In the genomic region with DNA sequence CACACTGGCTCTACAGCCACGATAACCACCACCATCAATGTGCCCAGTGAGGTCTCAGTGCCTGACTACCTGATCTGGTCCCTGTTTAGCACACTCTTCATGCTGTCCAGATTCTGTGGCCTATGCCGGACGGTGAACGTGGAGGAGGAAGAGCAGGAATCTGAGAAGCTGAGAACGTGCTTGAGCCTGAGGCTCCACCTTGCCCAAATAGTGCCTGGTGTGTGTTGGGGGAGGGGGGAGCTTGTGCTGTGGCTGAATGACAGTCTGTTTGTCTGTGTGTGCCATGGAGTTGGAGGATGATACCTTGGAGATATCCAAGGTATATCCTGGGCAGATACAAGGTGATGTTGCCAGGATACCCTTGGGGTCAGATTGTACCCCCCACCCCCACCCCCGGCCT, we compare ENCODE assay signal across 20 mouse cellular contexts. TPM values are rescaled to one million over a fixed set of nuclear protein-coding genes. Genes with fewer than 3 reads are reported as not detected.
A peak's percentile ranks its signal among the peaks of the same experiment; 100 is the strongest.
DNase-seq lines count a peak whose midpoint lies in the region; ATAC-seq and TF ChIP-seq lines count a peak whose summit lies in the region.
"Had no signal": no experiment of that assay in that cellular context is flagged by ENCODE, and none has a peak within 500 bp of the region (broad histone marks: within the 10 kb centered on the region; RNA-seq: fewer than 3 reads in every experiment).

No protein-coding gene starts in this region.

- peaks cover 7% of the 10 kb centered on the region for H3K9me3 ChIP-seq in CH12.LX (replicated peaks; ENCODE audit: low read length)
- H3K9me3 ChIP-seq in embryonic facial prominence, embryonic 15.5 days (replicated peaks) = no peaks in the 10 kb centered on the region

- no peak for TF ChIP-seq EP300 in CH12.LX (IDR thresholded peaks at IDR 0.05; ENCODE audit: low read length)

- no peak for TF ChIP-seq CTCF in CH12.LX (conservative IDR thresholded peaks at IDR 0.05 in 1 of 2, IDR thresholded peaks at IDR 0.05 in 1 of 2; ENCODE audit: low read depth in 2 of 2, low read length in 2 of 2)

- H3K27ac ChIP-seq in CH12.LX (ENCODE audit: insufficient read depth, low read depth) (no peak overlapping the region), macrophage (0 out of 2 replicates have a peak overlapping the region, but pooled peaks have one; percentile 19)
- H3K27ac ChIP-seq in embryonic facial prominence, embryonic 15.5 days (replicated peaks) = peak overlapping the region; percentile 14; the same call in 1 of the 2 replicates
- H3K27ac ChIP-seq: gastrocnemius, adult 2 months; heart, adult 2 months; hindbrain, postnatal 0 days had no signal

- no peak overlapping the region for H3K9ac ChIP-seq in CH12.LX (ENCODE audit: insufficient read depth, low read depth)
- H3K9ac ChIP-seq in embryonic facial prominence, embryonic 15.5 days = no peak overlapping the region

- H3K27me3 ChIP-seq in CH12.LX (replicated peaks) = no peaks in the 10 kb centered on the region
- no peaks in the 10 kb centered on the region for H3K27me3 ChIP-seq in embryonic facial prominence, embryonic 15.5 days

- H3K79me2 ChIP-seq in CH12.LX (replicated peaks; ENCODE audit: control insufficient read depth, extremely low read depth, insufficient read depth, poor library complexity, severe bottlenecking) (no peaks in the 10 kb centered on the region), macrophage (ENCODE audit: inconsistent target) (no peaks in the 10 kb centered on the region)

- H3K4me3 ChIP-seq in CH12.LX (replicated peaks in 1 of 3; ENCODE audit: low read depth in 2 of 3, low read length in 2 of 3, poor library complexity in 1 of 3) = no peak overlapping the region
- H3K4me3 ChIP-seq in embryonic facial prominence, embryonic 15.5 days (replicated peaks) = no peak overlapping the region
- no peak overlapping the region for H3K4me3 ChIP-seq in macrophage (ENCODE audit: inconsistent target)
- H3K4me3 ChIP-seq: gastrocnemius, adult 2 months; heart, adult 2 months had no signal

- no peak overlapping the region for H3K4me2 ChIP-seq in CH12.LX (ENCODE audit: insufficient read depth, low read depth, poor library complexity, severe bottlenecking)
- no peak overlapping the region for H3K4me2 ChIP-seq in embryonic facial prominence, embryonic 15.5 days (replicated peaks)

- WGBS in embryonic facial prominence, embryonic 15.5 days = 46% methylated on average over 6 of the region's 6 CpGs
- WGBS in macrophage (ENCODE audit: missing documents) = 15% methylated on average over 6 of the region's 6 CpGs

- in situ Hi-C loops in CH12.LX (cut with MboI; ENCODE audit: low pct_ligation_motif_present, low pct_unique_long_range_greater_than_20kb, low sequenced_read_pairs) = loop anchor here (25.0 kb wide), 1 partner anchor 372 kb away; no protein-coding TSS in a partner anchor

- ATAC-seq in embryonic facial prominence, embryonic 15.5 days (ENCODE audit: insufficient number of reproducible peaks, low FRiP score, low TSS enrichment, low read depth) = 0 out of 2 replicates have a peak, but pooled peaks have one; percentile 37
- ATAC-seq: forebrain, embryonic 16.5 days; hindbrain, postnatal 0 days had no signal

- no peak for TF ChIP-seq POLR2A in CH12.LX (IDR thresholded peaks at IDR 0.05; ENCODE audit: low read depth, low read length)

- peak; percentile 75 for DNase-seq in 416B (ENCODE audit: low read depth)
- no peak for DNase-seq in CH12.LX (ENCODE audit: extremely low read depth)
- no peak for DNase-seq in heart, postnatal 14 days
- no peak for DNase-seq in layer of hippocampus, adult 11-12 months (ENCODE audit: low spot score)
- no peak for DNase-seq in spleen, postnatal 4 days (ENCODE audit: low spot score in 2 of 2)
- DNase-seq: cerebellum, adult 11-12 months; gastrocnemius, adult 2 months; heart, adult 2 months; heart, postnatal 10 days; right cerebral cortex, postnatal 14 days; thymus, adult 18-20 months had no signal

- no peak for TF ChIP-seq RAD21 in CH12.LX (IDR thresholded peaks at IDR 0.05; ENCODE audit: low read depth, low read length)

- dilution Hi-C loops in CH12.LX (cut with MboI; ENCODE audit: extremely low pct_ligation_motif_present, extremely low pct_unique_long_range_greater_than_20kb, low sequenced_read_pairs) = no loop called here

- H3K36me3 ChIP-seq in CH12.LX (replicated peaks in 1 of 2; ENCODE audit: control insufficient read depth in 1 of 2, insufficient read depth in 1 of 2, low read length in 1 of 2) (no peaks in the 10 kb centered on the region), macrophage (ENCODE audit: inconsistent target) (no peaks in the 10 kb centered on the region)
- H3K36me3 ChIP-seq in embryonic facial prominence, embryonic 15.5 days = no peaks in the 10 kb centered on the region

- peaks cover 29 to 44% of the 10 kb centered on the region in 2 experiments for H3K4me1 ChIP-seq in CH12.LX (ENCODE audit: control insufficient read depth in 1 of 2, insufficient read depth in 2 of 2)
- H3K4me1 ChIP-seq in embryonic facial prominence, embryonic 15.5 days = 0 out of 2 replicates have a peak, but pooled peaks cover 8% of the 10 kb centered on the region

- intact Hi-C loops in heart, postnatal 14 days (cut with DNase I) = no loop called here

TF ChIP-seq in CH12.LX, 34 proteins besides CTCF, POLR2A, EP300 and RAD21 (continues in another document):
- TF ChIP-seq ZKSCAN1 (IDR thresholded peaks at IDR 0.05; ENCODE audit: borderline replicate concordance, low read depth, low read length) (no peak), SMC3 (IDR thresholded peaks at IDR 0.05; ENCODE audit: low read depth, low read length) (no peak), TCF12 (IDR thresholded peaks at IDR 0.05; ENCODE audit: low read depth, low read length) (no peak), TBP (conservative IDR thresholded peaks at IDR 0.05; ENCODE audit: low read depth, low read length) (no peak)

RNA-seq across cellular contexts. Expression of gene Ifitm3, which starts 20.4 kb away (rescaled TPM):
- total RNA-seq in CH12.LX (2012; rRNA removed) (0.25 TPM in 1 of 2 replicates, not detected in the other), CH12.LX (2014; rRNA removed) (not detected in 2 replicates)
- polyA plus RNA-seq in CH12.LX (2012; ENCODE audit: insufficient read length, low read depth) (not detected in 2 replicates), macrophage (2018) (596 to 2,531 TPM (median 1,114 TPM) in 3 replicates)
- polyA plus RNA-seq in embryonic facial prominence, embryonic 15.5 days (2015; fragmentation: Nextera tagmentation; extraction: Ambion mirVana) = 197 and 204 TPM in 2 replicates
- 100 to 1,000 TPM in 1 of 26 experiments, 10 to 100 TPM in 24, 1 to 10 TPM in 1; 9.6 to 127 (median 52.2) TPM for total RNA-seq in macrophage (2018; cell fraction: chromatin; rRNA removed)
- 1,000 to 10,000 TPM in 24 of 26 experiments, 100 to 1,000 TPM in 2; 864 to 4,013 (median 2,083) TPM for total RNA-seq in macrophage (2018; cell fraction: cytosol; rRNA removed)
- total RNA-seq in macrophage (2018; cell fraction: nucleus; rRNA removed) = 1,000 to 10,000 TPM in 1 of 26 experiments, 100 to 1,000 TPM in 24, 10 to 100 TPM in 1; 97.6 to 1,118 (median 541) TPM
- total RNA-seq in heart, postnatal 14 days (2021) = 10 to 100 TPM; 95.6 to 96.3 TPM

RNA-seq across cellular contexts. Expression of gene Ifitm1, which starts 23.2 kb away (rescaled TPM):
- total RNA-seq in CH12.LX (2012; rRNA removed) (55.5 and 62.0 TPM in 2 replicates), CH12.LX (2014; rRNA removed) (32.9 and 33.6 TPM in 2 replicates)
- polyA plus RNA-seq in CH12.LX (2012; ENCODE audit: insufficient read length, low read depth) (10.9 and 14.8 TPM in 2 replicates), macrophage (2018) (4.7 to 18.2 TPM (median 4.8 TPM) in 3 replicates)
- polyA plus RNA-seq in embryonic facial prominence, embryonic 15.5 days (2015; fragmentation: Nextera tagmentation; extraction: Ambion mirVana) = 126 and 137 TPM in 2 replicates
- 100 to 1,000 TPM in 1 of 26 experiments, 10 to 100 TPM in 25; 10.2 to 127 (median 30.9) TPM for total RNA-seq in macrophage (2018; cell fraction: chromatin; rRNA removed)
- total RNA-seq in macrophage (2018; cell fraction: cytosol; rRNA removed) = 10 to 100 TPM in 5 of 26 experiments, 1 to 10 TPM in 21; 2.6 to 12.8 (median 6.1) TPM
- total RNA-seq in macrophage (2018; cell fraction: nucleus; rRNA removed) = 100 to 1,000 TPM in 7 of 26 experiments, 10 to 100 TPM in 18, 1 to 10 TPM in 1; 9.7 to 177 (median 37.1) TPM
- total RNA-seq in heart, postnatal 14 days (2021) = 1 to 10 TPM; 3.1 to 4.2 TPM

RNA-seq across cellular contexts. Expression of gene Ifitm6, which starts 27.5 kb away (rescaled TPM):
- total RNA-seq in CH12.LX (2012; rRNA removed) = not detected in 2 replicates
- not detected in 2 replicates for total RNA-seq in CH12.LX (2014; rRNA removed)
- not detected in 2 replicates for polyA plus RNA-seq in CH12.LX (2012; ENCODE audit: insufficient read length, low read depth)
- polyA plus RNA-seq in embryonic facial prominence, embryonic 15.5 days (2015; fragmentation: Nextera tagmentation; extraction: Ambion mirVana) = 2.7 and 2.8 TPM in 2 replicates
- 1 to 10 TPM in 6 of 26 experiments, not detected in 20; 1.2 to 2.9 (median 1.8) TPM for total RNA-seq in macrophage (2018; cell fraction: chromatin; rRNA removed)
- total RNA-seq in macrophage (2018; cell fraction: cytosol; rRNA removed) = 10 to 100 TPM in 10 of 26 experiments, 1 to 10 TPM in 16; 4.2 to 19.2 (median 9.2) TPM
- total RNA-seq in macrophage (2018; cell fraction: nucleus; rRNA removed) = 10 to 100 TPM in 6 of 26 experiments, 1 to 10 TPM in 18, not detected in 2; 1.1 to 15.3 (median 3.5) TPM
- 4.1 to 21.4 TPM (median 7.4 TPM) in 3 replicates for polyA plus RNA-seq in macrophage (2018)
- total RNA-seq in heart, postnatal 14 days (2021) = 1 to 10 TPM in 1 of 2 experiments, under 1 TPM in 1; 0.34 to 1.1 TPM
- total RNA-seq: gastrocnemius, adult 2 months had no signal
- polyA plus RNA-seq: neural tube, embryonic 11.5 days had no signal

RNA-seq across cellular contexts. Expression of gene Ifitm2, which starts 34.4 kb away (rescaled TPM):
- total RNA-seq in CH12.LX (2012; rRNA removed) (128 and 136 TPM in 2 replicates), CH12.LX (2014; rRNA removed) (314 and 381 TPM in 2 replicates)
- polyA plus RNA-seq in CH12.LX (2012; ENCODE audit: insufficient read length, low read depth) (159 and 213 TPM in 2 replicates), macrophage (2018) (471 to 1,093 TPM (median 749 TPM) in 3 replicates)
- 1,542 and 1,589 TPM in 2 replicates for polyA plus RNA-seq in embryonic facial prominence, embryonic 15.5 days (2015; fragmentation: Nextera tagmentation; extraction: Ambion mirVana)
- 100 to 1,000 TPM in 1 of 26 experiments, 10 to 100 TPM in 25; 15.1 to 108 (median 29.7) TPM for total RNA-seq in macrophage (2018; cell fraction: chromatin; rRNA removed)
- total RNA-seq in macrophage (2018; cell fraction: cytosol; rRNA removed) = 1,000 to 10,000 TPM in 1 of 26 experiments, 100 to 1,000 TPM in 25; 564 to 1,058 (median 751) TPM
- 100 to 1,000 TPM in 25 of 26 experiments, 10 to 100 TPM in 1; 46.7 to 361 (median 143) TPM for total RNA-seq in macrophage (2018; cell fraction: nucleus; rRNA removed)
- 100 to 1,000 TPM; 130 TPM for total RNA-seq in heart, postnatal 14 days (2021)

RNA-seq across cellular contexts. Expression of gene Gm45717, which starts 34.4 kb away (rescaled TPM):
- total RNA-seq in CH12.LX (2012; rRNA removed) (not detected in 2 replicates), CH12.LX (2014; rRNA removed) (not detected in 2 replicates)
- polyA plus RNA-seq in CH12.LX (2012; ENCODE audit: insufficient read length, low read depth) (not detected in 2 replicates), macrophage (2018) (0.87 TPM in 1 of 3 replicates, not detected in the others)
- polyA plus RNA-seq in embryonic facial prominence, embryonic 15.5 days (2015; fragmentation: Nextera tagmentation; extraction: Ambion mirVana) = 0.96 TPM in 1 of 2 replicates, not detected in the other
- total RNA-seq in macrophage (2018; cell fraction: chromatin; rRNA removed) = 1 to 10 TPM in 5 of 26 experiments, not detected in 21; 3.0 to 7.9 (median 4.0) TPM
- under 1 TPM in 3 of 26 experiments, not detected in 23; 0.42 to 0.77 (median 0.47) TPM for total RNA-seq in macrophage (2018; cell fraction: cytosol; rRNA removed)
- total RNA-seq in macrophage (2018; cell fraction: nucleus; rRNA removed) = 1 to 10 TPM in 3 of 26 experiments, not detected in 23; 3.0 to 3.6 (median 3.0) TPM
- total RNA-seq in heart, postnatal 14 days (2021) = not detected
- total RNA-seq: gastrocnemius, adult 2 months; heart, adult 2 months; heart, postnatal 10 days; hindbrain, postnatal 0 days; left cerebral cortex, adult 8-10 months; liver, adult 2 months; midbrain, postnatal 0 days had no signal
- polyA plus RNA-seq: brain, embryonic 14.5 days; forebrain, embryonic 16.5 days; heart, adult 2 months; liver, adult 2 months; midbrain, postnatal 0 days had no signal

Comparison
In these comparisons a context has a peak if more than half of its experiments do, and no peak if none do; other contexts are left out.
1. RNA of gene Ifitm3, which starts 20.4 kb away (polyA plus RNA-seq): 596 to 2,531 TPM in macrophage and 197 to 204 TPM in embryonic facial prominence, embryonic 15.5 days; not detected in CH12.LX; every median in the first group is over 100 times any median in the second.